Mouse (Mus musculus): Measurements from ENCODE around the gene Ccnf.

The Ccnf gene

GRCm38 (mm10) chr17:24222653-24223052, 28.6 kb downstream of the Ccnf start:
- no peak for DNase-seq

- DNase-seq: peak; percentile 89 to 92
These were observed 30.6 kb downstream of the Ccnf start, which contains the start of gene Tedc2 for GRCm38 (mm10) chr17:24220435-24221411. TSS of gene Tedc2 (minus strand) at chr17:24220851.

- DNase-seq: no peak
These were observed 34.4 kb downstream of the Ccnf start for GRCm38 (mm10) chr17:24216836-24217235.

DNA sequence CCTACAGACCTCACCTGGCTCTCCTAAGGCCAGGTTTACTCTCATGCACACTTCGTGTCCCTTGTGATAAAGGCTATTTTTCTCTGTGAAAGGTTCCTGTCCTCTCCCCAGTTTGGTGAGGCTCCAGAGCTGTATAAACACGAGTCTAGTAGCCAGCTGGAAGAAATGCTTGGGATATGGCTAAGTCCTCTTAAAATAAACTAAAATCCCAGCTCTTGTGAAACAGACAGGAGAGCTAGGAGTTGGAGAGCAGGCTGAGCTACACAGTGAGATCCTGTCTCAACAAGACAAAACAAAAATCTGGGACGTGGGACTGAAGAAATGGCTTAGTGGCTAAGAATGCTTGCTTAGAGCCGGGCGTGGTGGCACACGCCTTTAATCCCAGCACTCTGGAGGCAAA, 38.1 kb downstream of the Ccnf start:
- DNase-seq: no peak

DNA sequence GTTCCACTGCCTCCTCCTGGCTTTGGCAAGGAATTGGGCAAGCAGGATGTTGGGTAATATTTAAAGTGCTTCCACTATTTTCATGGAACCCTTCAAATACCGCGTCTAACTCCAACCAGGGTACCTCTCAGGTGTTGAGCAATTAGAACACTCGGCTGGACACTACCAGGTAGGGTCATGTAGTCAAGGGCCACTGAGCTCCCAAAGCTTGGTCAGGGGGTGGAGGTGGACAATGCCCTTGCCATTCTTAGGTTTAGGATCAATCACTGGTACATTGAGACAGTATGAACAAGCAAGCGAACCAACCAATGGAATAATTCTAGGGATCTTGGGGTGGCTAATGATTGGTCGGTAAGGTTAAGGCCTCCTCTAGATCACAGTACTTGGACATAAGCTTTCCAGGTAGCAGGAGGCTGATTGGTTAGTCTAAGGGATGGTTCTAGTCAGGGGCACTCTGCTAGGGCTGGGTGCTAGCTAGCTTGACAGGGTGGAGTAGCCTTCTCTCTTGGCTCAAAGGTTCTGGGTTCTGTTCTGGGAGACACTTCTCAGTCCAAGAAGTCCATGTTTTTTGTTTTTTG, 38.8 kb downstream of the Ccnf start:
- no peak for DNase-seq

- no peak for DNase-seq
These were observed 39.4 kb downstream of the Ccnf start for GRCm38 (mm10) chr17:24211631-24212440.

DNA sequence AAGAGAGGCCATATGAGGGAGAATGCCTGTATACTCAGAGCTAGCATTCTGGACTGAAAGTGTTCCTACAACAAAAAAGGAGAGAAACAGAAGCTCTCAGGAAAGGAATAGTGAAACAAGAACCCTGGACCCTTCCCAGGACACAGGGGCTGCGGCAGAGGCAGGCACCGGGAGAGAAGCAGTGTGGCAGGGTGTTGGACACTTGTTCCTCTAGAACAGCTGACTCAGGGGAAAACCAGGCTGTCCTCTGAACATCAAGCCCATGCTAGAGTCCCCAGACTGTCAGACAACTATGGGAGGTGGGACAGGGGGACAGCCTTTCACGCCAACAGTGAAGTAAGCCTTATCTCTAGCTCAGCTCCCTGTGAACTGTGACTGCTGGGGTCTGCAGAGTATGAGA, 40.7 kb downstream of the Ccnf start:
- DNase-seq: no peak

DNA sequence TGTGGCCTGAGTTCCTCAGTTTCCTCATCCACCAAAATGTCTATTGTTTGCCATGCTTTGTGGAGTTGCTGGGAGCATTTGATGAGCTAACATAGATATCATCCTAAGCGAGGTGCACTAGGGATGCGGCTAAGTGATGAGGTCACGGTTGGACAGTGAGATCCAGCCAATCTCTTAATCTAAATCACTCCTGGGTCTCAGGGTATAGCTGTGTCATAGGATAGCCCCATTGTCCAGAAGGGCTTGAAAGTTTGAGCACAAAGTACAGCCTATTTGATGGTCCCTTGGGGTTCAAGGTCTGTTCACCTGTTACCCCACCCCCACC, 41.4 kb downstream of the Ccnf start:
- no peak for DNase-seq

DNA sequence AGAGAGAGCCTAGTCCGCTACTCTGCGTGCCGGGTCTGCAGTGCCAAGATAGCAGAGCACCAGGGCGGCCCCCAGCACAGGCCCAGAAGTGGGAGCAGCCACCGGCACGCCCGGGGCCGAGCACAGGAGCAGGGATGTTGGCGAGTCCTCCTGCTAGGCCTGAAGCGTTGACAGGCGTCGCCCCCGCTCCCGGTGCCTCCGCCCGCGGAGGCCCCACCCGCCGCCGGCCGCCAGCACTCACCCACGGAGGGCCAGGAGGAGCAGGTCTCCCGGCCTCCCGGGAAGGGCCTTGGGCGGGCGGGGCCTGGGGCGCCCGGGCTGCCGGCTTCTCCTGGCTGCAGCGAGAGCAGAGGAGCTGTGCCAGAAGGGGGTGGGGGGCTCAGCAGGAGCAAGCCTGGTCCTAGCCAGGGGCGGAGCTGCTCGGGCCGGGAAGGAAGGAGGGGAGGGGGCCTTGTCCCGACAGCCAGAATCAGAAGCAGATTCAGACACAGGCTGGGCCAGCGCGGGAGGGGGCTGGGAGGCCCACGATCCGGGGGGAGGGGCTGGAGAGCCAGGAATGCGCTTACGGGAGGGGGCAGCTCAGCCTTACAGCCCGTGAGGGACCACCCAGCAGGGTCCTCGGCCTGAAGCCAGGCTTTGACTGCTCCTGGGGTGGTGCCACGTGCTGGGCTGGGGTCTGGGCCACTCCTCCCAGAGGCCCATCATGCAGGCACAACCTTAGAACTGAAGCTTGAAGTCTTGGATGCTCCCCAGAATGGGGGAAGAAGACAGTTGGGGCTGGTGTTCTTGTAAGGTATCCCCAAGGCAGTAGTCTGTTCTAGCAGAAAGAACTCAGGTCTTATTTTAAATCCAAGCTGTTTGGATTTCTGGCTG, 42.0 kb downstream of the Ccnf start, which contains the start of gene Ntn3:
TSS of gene Ntn3 (minus strand) at position 489 of the 873 bp plus-strand sequence.
- DNase-seq: no peak

DNA sequence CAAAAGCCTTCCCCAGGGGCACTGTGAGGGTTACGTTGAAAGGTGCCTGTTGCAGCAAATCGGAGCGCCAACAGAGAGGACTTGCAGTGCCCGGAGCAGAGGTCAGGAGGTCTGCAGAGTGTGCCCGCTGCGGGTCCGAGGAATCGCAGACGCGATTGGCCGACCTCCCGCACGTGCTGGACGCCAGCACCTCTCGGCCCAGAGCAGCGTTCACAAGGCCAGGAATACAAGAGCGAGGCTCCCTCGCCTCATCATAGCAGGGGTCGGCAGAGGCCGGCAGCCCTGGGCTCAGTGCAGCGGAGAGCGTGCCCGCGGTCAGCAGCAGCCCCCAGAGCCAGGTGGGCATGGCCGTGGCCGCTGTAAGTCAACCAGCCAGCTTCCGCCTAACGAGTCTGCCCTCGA, 42.6 kb downstream of the Ccnf start:
- DNase-seq: no peak

GRCm38 (mm10) chr17:24207768-24208640, 43.3 kb downstream of the Ccnf start:
- DNase-seq: no peak

DNA sequence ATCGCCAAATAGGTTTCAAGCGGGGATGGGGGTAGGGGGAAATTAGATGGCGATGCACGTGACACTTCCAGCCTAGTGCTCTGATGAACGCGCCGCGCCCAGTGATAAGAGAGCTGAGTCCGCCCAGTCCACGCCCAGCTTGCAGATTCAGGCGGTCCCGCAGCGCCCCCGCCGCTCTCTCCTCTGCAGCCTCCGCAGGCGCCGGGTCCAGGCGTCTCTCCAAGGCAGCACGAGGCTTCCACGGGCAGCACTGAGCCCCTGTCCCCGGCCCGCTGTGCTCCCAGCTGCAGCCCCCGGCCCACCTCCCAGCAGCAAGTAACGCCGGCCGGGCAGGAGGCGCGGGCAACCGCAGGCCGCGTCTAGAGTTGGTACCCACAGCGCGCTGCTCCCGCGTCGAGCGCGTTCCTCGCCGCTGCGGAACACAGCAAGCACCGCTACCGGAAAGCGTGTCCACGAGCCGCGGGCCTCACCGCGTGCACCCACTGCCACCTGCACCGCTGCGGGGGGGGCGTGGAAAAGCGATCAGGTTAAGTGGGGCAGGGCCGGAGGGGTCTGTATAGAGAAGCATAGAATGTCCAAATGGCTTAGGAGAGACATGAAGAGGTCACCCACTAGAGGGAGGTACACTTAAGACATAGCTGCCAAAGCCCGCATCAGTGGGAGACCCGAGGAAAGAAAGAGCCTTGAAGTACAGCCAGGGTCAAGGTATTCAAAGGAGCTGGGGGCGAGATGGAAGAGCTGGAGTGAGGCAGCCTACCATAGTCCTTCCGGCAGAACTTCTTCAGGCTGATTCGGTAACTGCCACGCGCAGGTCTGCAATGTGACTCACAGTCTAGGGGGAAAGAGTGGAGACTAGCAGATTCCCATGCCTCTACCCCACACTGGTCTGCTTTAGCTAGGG, 44.6 kb downstream of the Ccnf start:
- DNase-seq: no peak

GRCm38 (mm10) chr17:24205908-24206361, 45.3 kb downstream of the Ccnf start:
- DNase-seq: no peak

GRCm38 (mm10) chr17:24205284-24205888, 45.9 kb downstream of the Ccnf start, which contains the start of gene Tbc1d24:
TSS of gene Tbc1d24 (minus strand) at chr17:24205562.
- peak; percentile 81 to 82 for DNase-seq

DNA sequence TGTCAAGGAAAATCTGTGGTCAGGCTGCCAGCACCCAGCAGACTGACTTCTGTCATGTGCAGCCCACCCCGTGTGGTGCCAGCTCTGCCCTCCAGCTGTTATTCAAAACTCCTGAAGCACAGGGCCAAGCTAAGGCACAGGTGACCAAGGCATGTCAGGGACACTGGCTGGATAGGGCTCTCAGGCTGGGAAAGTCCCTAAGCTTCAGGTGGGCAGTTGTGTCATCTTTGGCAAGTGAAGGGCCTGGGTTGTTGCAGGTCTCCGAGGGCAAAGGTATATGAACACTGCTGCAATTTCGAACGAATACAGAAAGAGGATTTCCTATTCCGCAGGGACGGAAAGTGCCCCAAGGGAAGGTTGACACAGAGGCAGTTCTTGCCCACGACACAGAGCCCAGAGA, 46.4 kb downstream of the Ccnf start:
- no peak for DNase-seq

GRCm38 (mm10) chr17:24203611-24204534, 47.4 kb downstream of the Ccnf start:
- DNase-seq: no peak

DNA sequence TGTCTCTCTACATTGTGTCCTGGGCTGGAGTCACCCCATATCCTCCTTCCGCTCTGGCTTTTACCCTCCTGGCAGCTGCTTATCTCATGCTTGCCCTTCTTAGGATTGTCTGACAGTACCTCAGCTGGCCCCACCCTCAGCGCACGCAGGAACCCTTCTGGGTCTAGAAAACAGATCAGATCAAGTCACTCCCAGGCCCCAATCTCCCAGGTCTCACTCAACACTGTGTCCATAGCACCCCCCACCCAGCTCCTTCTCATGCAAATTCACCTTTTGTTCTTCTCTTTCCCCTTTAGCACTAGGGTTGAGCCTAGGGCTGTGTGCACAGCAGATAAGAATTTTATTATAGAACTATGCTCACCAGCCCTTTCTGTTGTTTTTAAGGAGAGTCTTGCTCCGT, 48.2 kb downstream of the Ccnf start:
- DNase-seq: no peak

GRCm38 (mm10) chr17:24201092-24201491, 50.2 kb downstream of the Ccnf start:
- no peak for DNase-seq

Data from thymus, adult 18-20 months (tissue).